Mouse (Mus musculus): ENCODE data around the gene Ccdc154. TPM values are rescaled to one million over a fixed set of nuclear protein-coding genes. Genes with fewer than 3 reads are reported as not detected.

Gene Ccdc154
- polyA plus RNA-seq, 1 experiment from 2014 or later: not detected

- no peak for TF ChIP-seq CTCF (IDR thresholded peaks at IDR 0.05; ENCODE audit: low read depth)
- ATAC-seq (replicated peaks; ENCODE audit: low FRiP score, low read depth): no peak
- 91% methylated on average over 15 of the region's 15 CpGs for WGBS
Observed at GRCm38 (mm10) chr17:25219492-25220295, 57.4 kb downstream of the Ccdc154 start.

GRCm38 (mm10) chr17:25220746-25221145 is 58.5 kb downstream of the Ccdc154 start:
- Histone ChIP-seq H3K27me3 (ENCODE audit: insufficient read depth, low read length) (no peaks in the 10 kb centered on the region), H3K9ac (ENCODE audit: low read depth, low read length) (no peak overlapping the region), H3K36me3 (ENCODE audit: insufficient read depth, low read length) (peaks cover 19% of the 10 kb centered on the region; the same call in 1 of the 2 replicates), H3K9me3 (replicated peaks; ENCODE audit: low read length) (no peaks in the 10 kb centered on the region), H3K4me1 (replicated peaks; ENCODE audit: insufficient read depth, low read length) (peaks cover 8% of the 10 kb centered on the region; the same call in 1 of the 2 replicates), H3K4me2 (ENCODE audit: low read length) (no peak overlapping the region), H3K4me3 (replicated peaks; ENCODE audit: low read depth, low read length) (no peak overlapping the region), H3K27ac (no peak overlapping the region)
- no peak for DNase-seq (ENCODE audit: low spot score)
- no peak for TF ChIP-seq CTCF (IDR thresholded peaks at IDR 0.05; ENCODE audit: low read depth)
- ATAC-seq (replicated peaks; ENCODE audit: low FRiP score, low read depth): no peak
- WGBS: 76% methylated on average over 1 of the region's 1 CpGs

More at GRCm38 (mm10) chr17:25219492-25220295, 57.4 kb downstream of the Ccdc154 start:
- no peak overlapping the region for H3K4me2 ChIP-seq (ENCODE audit: low read length)
- H3K9me3 ChIP-seq (replicated peaks; ENCODE audit: low read length): no peaks in the 10 kb centered on the region
- DNase-seq (ENCODE audit: low spot score): no peak
- H3K4me1 ChIP-seq (replicated peaks; ENCODE audit: insufficient read depth, low read length): peaks cover 8% of the 10 kb centered on the region; the same call in 1 of the 2 replicates
- H3K9ac ChIP-seq (ENCODE audit: low read depth, low read length): no peak overlapping the region
- H3K27me3 ChIP-seq (ENCODE audit: insufficient read depth, low read length): no peaks in the 10 kb centered on the region
- peaks cover 28% of the 10 kb centered on the region; the same call in 1 of the 2 replicates for H3K36me3 ChIP-seq (ENCODE audit: insufficient read depth, low read length)
- H3K4me3 ChIP-seq (replicated peaks; ENCODE audit: low read depth, low read length): no peak overlapping the region
- H3K27ac ChIP-seq: no peak overlapping the region

Other genes with a start within 250 kb of the Ccdc154 start
- 12.7 and 13.7 TPM in 2 replicates for gene Mapk8ip3, start 225.5 kb upstream of the Ccdc154 start, polyA plus RNA-seq (2015; fragmentation: Nextera tagmentation; extraction: Ambion mirVana)
- 95.0 and 108 TPM in 2 replicates for gene Jpt2, start 201.8 kb upstream of the Ccdc154 start, polyA plus RNA-seq (2015; fragmentation: Nextera tagmentation; extraction: Ambion mirVana)
- gene Cramp1l, start 146.7 kb upstream of the Ccdc154 start, polyA plus RNA-seq (2015; fragmentation: Nextera tagmentation; extraction: Ambion mirVana): 3.4 and 4.5 TPM in 2 replicates
- 10.1 and 10.9 TPM in 2 replicates for gene Ift140, start 146.4 kb upstream of the Ccdc154 start, polyA plus RNA-seq (2015; fragmentation: Nextera tagmentation; extraction: Ambion mirVana)
- gene Tmem204, start 78.9 kb upstream of the Ccdc154 start, polyA plus RNA-seq (2015; fragmentation: Nextera tagmentation; extraction: Ambion mirVana): 54.5 and 59.9 TPM in 2 replicates
- 24.2 and 24.7 TPM in 2 replicates for gene Telo2, start 46.5 kb upstream of the Ccdc154 start, polyA plus RNA-seq (2015; fragmentation: Nextera tagmentation; extraction: Ambion mirVana)
- gene Ptx4, start 41.7 kb upstream of the Ccdc154 start, polyA plus RNA-seq (2015; fragmentation: Nextera tagmentation; extraction: Ambion mirVana): not detected in 2 replicates
- gene Clcn7, start 29.1 kb upstream of the Ccdc154 start, polyA plus RNA-seq (2015; fragmentation: Nextera tagmentation; extraction: Ambion mirVana): 14.7 and 17.2 TPM in 2 replicates
- gene Gm38655, start 13.0 kb downstream of the Ccdc154 start, polyA plus RNA-seq (2015; fragmentation: Nextera tagmentation; extraction: Ambion mirVana): not detected in 2 replicates
- 31.6 and 32.1 TPM in 2 replicates for gene BC003965, start 22.1 kb downstream of the Ccdc154 start, polyA plus RNA-seq (2015; fragmentation: Nextera tagmentation; extraction: Ambion mirVana)
- gene Unkl, start 25.9 kb downstream of the Ccdc154 start, polyA plus RNA-seq (2015; fragmentation: Nextera tagmentation; extraction: Ambion mirVana): 7.0 and 7.5 TPM in 2 replicates
- 68.8 and 71.2 TPM in 2 replicates for gene Gnptg, start 77.7 kb downstream of the Ccdc154 start, polyA plus RNA-seq (2015; fragmentation: Nextera tagmentation; extraction: Ambion mirVana)
- gene Tsr3, start 77.7 kb downstream of the Ccdc154 start, polyA plus RNA-seq (2015; fragmentation: Nextera tagmentation; extraction: Ambion mirVana): 50.1 and 52.3 TPM in 2 replicates
- 1.0 and 1.5 TPM in 2 replicates for gene Baiap3, start 93.9 kb downstream of the Ccdc154 start, polyA plus RNA-seq (2015; fragmentation: Nextera tagmentation; extraction: Ambion mirVana)
- 501 and 544 TPM in 2 replicates for gene Ube2i, start 112.2 kb downstream of the Ccdc154 start, polyA plus RNA-seq (2015; fragmentation: Nextera tagmentation; extraction: Ambion mirVana)
- 0.09 and 0.18 TPM in 2 replicates for gene Prss34, start 135.9 kb downstream of the Ccdc154 start, polyA plus RNA-seq (2015; fragmentation: Nextera tagmentation; extraction: Ambion mirVana)
- gene Prss28, start 146.2 kb downstream of the Ccdc154 start, polyA plus RNA-seq (2015; fragmentation: Nextera tagmentation; extraction: Ambion mirVana): not detected in 2 replicates
- gene Prss29, start 156.2 kb downstream of the Ccdc154 start, polyA plus RNA-seq (2015; fragmentation: Nextera tagmentation; extraction: Ambion mirVana): not detected in 2 replicates
- gene Tpsab1, start 183.1 kb downstream of the Ccdc154 start, polyA plus RNA-seq (2015; fragmentation: Nextera tagmentation; extraction: Ambion mirVana): 0.19 and 0.55 TPM in 2 replicates
- 1.5 and 4.2 TPM in 2 replicates for gene Tpsb2, start 203.8 kb downstream of the Ccdc154 start, polyA plus RNA-seq (2015; fragmentation: Nextera tagmentation; extraction: Ambion mirVana)
- gene Tpsg1, start 206.8 kb downstream of the Ccdc154 start, polyA plus RNA-seq (2015; fragmentation: Nextera tagmentation; extraction: Ambion mirVana): 0.18 and 0.41 TPM in 2 replicates

Measured in kidney, postnatal 0 days (tissue).